9 mouse cellular contexts compared by ENCODE assay signal in the genomic region with DNA sequence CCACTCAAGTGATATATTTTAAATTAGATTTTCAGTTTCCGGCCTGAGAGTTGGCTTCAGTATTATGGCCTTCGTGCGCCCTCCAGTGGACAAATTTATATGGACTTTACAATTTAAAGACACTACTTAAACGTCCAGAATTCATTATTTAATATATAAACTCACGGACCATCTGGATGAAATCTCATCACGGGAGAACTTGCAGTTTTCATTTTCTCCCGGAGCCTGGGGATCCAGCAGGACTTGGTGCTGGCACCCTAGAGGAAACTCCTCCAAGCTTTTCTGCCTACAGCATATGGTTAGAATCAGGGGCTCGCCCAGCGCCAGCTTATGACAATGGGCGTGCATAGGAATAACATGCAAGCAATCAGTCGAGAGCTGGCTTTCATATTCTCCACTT.
DNase-seq lines count a peak whose midpoint lies in the region; ATAC-seq lines count a peak whose summit lies in the region.
"Had no signal": no experiment of that assay in that cellular context is flagged by ENCODE, and none has a peak within 500 bp of the region (broad histone marks: within the 10 kb centered on the region; RNA-seq: fewer than 3 reads in every experiment).

No protein-coding gene starts in this region.

- no peaks in the 10 kb centered on the region for H3K36me3 ChIP-seq in forebrain, embryonic 10.5 days (replicated peaks)
- H3K36me3 ChIP-seq: G1E had no signal

- H3K27ac ChIP-seq in forebrain, embryonic 10.5 days = no peak overlapping the region

- peaks cover 17% of the 10 kb centered on the region for H3K4me1 ChIP-seq in forebrain, embryonic 10.5 days

- peak; percentile 54 to 59 for DNase-seq in cerebellum, postnatal 14 days
- peak; percentile 27 for DNase-seq in MEL-GATA-1-ER (ENCODE audit: extremely low read depth, low read depth)
- peak; percentile 27 for DNase-seq in forebrain, embryonic 10.5 days (ENCODE audit: extremely low spot score, low spot score)
- DNase-seq in induced T-regulatory cell, adult 2 months (ENCODE audit: low read depth) = peak; percentile 14
- DNase-seq in left cerebral cortex, postnatal 14 days (ENCODE audit: low spot score in 2 of 2) = peak; percentile 40 to 45
- peak; percentile 27 for DNase-seq in neural tube, embryonic 10.5 days (ENCODE audit: extremely low spot score, low spot score)
- no peak for DNase-seq in spleen, postnatal 14 days (ENCODE audit: low spot score in 2 of 2)

- ATAC-seq in cerebellum, adult (ENCODE audit: insufficient number of reproducible peaks, low FRiP score, low TSS enrichment) = no peak

- 35% methylated on average over 11 of the region's 11 CpGs for WGBS in forebrain, embryonic 10.5 days

- no peak overlapping the region for H3K4me3 ChIP-seq in forebrain, embryonic 10.5 days

- H3K9me3 ChIP-seq in forebrain, embryonic 10.5 days = no peaks in the 10 kb centered on the region
- H3K9me3 ChIP-seq: G1E had no signal

- H3K27me3 ChIP-seq in forebrain, embryonic 10.5 days (ENCODE audit: poor library complexity, severe bottlenecking) = 0 out of 2 replicates have a peak, but pooled peaks cover 3% of the 10 kb centered on the region

- intact Hi-C loops in left cerebral cortex, postnatal 14 days (cut with DNase I) = loop anchor here (10.0 kb wide), 1 partner anchor 267 kb away; no protein-coding TSS in a partner anchor

Comparison
In these comparisons a context has a peak if more than half of its experiments do, and no peak if none do; other contexts are left out.
1. DNase-seq: peak in cerebellum, postnatal 14 days (2 of 2), MEL-GATA-1-ER (single experiment), forebrain, embryonic 10.5 days (single experiment), induced T-regulatory cell, adult 2 months (single experiment), left cerebral cortex, postnatal 14 days (2 of 2) and neural tube, embryonic 10.5 days (single experiment); none in spleen, postnatal 14 days (0 of 2).